Mouse (Mus musculus): ENCODE data around the gene Cwc27. TPM values are rescaled to one million over a fixed set of nuclear protein-coding genes. Genes with fewer than 3 reads are reported as not detected.

The Cwc27 gene
- polyA plus RNA-seq, 1 experiment from 2014 or later, result 24.1 TPM

DNA sequence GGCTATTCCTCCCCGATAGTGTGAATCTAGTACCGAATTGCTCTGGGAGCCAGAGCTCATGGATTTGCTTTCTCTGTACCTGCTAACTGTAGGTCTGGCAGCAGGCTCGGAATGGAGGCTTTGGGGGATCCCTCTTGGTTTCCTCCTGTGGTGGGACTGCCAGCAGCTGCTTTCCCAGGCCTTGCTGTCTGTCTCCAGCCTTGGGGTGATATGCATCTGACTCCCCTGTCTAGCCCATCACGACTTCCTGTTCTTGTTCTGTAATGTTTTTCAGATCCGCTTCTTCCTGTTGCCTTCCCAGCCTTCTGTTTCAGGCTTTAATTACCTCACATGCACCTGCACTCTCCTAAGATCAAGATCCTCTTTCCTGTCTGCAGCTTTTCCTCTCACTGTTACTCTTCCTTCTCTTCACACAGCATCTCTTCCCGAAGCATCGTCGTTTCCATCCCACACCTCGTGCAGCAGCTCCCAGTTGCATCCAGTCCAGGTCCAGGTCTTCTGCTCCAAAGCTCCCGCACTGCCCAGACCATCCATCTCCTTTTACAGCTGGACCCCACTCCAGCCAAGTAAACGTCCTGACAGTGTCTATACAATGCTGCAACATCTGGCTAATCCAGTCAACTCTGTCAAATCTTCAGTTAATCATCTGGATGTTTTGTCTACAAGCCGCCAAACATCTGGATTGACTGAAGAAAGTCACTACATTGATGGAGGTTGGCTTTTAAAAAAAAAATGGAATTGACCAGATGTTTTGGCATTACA is 193.6 kb downstream of the Cwc27 start:
- 77% methylated on average over 12 of the region's 12 CpGs for WGBS
- Histone ChIP-seq H3K27me3 (replicated peaks) (no peaks in the 10 kb centered on the region), H3K27ac (replicated peaks) (no peak overlapping the region), H3K36me3 (no peaks in the 10 kb centered on the region), H3K4me3 (replicated peaks) (no peak overlapping the region), H3K4me1 (0 out of 2 replicates have a peak, but pooled peaks cover 2% of the 10 kb centered on the region), H3K4me2 (no peak overlapping the region), H3K9me3 (replicated peaks) (no peaks in the 10 kb centered on the region), H3K9ac (replicated peaks) (no peak overlapping the region)
- no peak for ATAC-seq (ENCODE audit: low FRiP score)

DNA sequence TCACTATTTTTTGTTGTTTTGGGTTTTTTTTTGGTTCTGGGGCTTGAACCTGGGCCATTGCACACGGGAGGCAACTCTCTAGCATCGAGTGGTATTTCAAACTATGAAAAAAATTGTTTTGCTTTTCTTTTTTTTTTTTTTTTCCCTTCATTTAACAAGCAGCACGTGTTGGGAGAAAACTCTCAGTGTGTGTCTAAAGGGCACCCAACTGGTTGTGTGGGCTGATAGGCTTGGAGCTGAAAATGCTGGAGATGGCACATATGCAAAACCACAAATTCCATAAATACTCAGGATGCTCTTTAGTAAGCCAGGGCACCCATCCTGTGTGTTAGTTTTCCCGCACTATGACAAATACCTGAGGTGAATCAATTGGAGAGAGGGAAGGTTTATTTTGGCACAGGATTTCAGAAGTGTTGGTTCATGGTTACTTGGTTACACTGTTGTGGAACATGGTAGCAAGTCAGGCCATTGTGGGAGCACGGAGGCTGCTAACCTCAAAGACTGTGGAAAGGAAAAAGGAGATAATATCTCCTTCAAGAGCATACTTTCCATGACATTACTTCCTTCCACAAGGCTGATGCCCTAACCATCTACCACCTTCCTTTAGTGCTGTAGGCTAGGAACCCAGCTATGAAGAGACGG is 194.7 kb downstream of the Cwc27 start:
- Histone ChIP-seq H3K36me3 (no peaks in the 10 kb centered on the region), H3K9ac (replicated peaks) (no peak overlapping the region), H3K4me3 (replicated peaks) (no peak overlapping the region), H3K27ac (replicated peaks) (no peak overlapping the region), H3K9me3 (replicated peaks) (no peaks in the 10 kb centered on the region), H3K4me1 (no peaks in the 10 kb centered on the region), H3K27me3 (replicated peaks) (no peaks in the 10 kb centered on the region), H3K4me2 (no peak overlapping the region)
- ATAC-seq (ENCODE audit: low FRiP score), result no peak
- WGBS, result 91% methylated on average over 6 of the region's 6 CpGs

DNA sequence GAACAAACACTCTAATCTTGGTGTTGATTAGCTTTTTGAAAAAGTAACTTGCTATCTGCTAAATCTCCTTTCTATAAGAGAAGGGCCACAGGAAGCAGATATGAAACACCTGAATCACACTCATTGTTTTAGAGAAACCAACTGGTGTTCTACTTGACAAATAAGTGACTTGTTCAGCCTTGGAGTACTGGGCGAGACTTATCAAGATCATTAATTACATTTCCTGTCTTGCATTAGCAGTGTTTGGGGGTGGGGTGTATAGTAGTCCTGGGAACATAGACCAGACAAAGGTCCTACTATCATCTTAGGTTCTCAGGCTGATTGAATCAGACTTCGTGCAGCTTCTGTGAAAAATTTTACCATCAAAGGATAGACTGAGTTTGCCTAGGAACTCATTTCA is 196.5 kb downstream of the Cwc27 start:
- Histone ChIP-seq H3K4me3 (replicated peaks) (no peak overlapping the region), H3K9ac (replicated peaks) (no peak overlapping the region), H3K27ac (replicated peaks) (no peak overlapping the region), H3K9me3 (replicated peaks) (no peaks in the 10 kb centered on the region), H3K4me1 (no peaks in the 10 kb centered on the region), H3K4me2 (no peak overlapping the region), H3K36me3 (no peaks in the 10 kb centered on the region), H3K27me3 (replicated peaks) (no peaks in the 10 kb centered on the region)
- 81% methylated on average over 2 of the region's 2 CpGs for WGBS
- no peak for ATAC-seq (ENCODE audit: low FRiP score)

DNA sequence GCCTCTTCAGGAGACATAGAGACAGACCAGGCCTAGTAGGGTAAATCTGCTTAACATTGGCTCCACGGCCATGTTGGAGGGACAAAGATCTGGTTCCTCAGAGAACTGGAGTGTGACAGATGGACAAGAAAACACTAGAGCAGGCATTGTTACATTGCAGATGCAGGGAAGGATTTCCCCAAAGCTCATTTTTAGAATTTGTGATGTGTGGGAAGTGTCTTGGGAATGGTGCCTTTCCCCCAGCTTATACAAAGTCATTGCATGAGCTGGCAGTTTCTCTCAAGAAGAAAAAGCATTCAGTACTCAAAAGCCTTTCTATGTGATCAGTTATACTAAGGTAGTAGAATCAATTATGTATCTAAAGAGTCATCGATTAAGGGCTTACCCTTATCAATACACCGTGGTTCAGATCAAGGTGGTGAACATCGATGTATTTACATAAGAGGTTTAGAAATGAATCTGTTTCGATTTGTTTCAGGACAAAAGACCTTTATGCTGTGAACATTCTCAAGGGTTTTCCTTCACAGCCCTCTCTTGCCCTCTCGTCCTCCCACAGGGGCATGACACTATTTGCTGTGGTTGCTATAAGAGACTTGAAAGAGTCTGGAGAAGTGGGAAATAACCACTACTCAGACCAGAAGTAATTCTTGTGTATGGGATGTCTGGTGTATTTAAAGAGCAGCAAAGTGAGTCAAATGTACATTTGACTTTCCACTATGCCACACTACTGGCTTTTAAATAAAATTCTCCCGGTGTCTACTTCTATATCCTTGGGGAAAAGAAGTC is 197.2 kb downstream of the Cwc27 start:
- Histone ChIP-seq H3K4me2 (no peak overlapping the region), H3K9me3 (replicated peaks) (no peaks in the 10 kb centered on the region), H3K27ac (replicated peaks) (no peak overlapping the region), H3K36me3 (no peaks in the 10 kb centered on the region), H3K9ac (replicated peaks) (no peak overlapping the region), H3K27me3 (replicated peaks) (no peaks in the 10 kb centered on the region), H3K4me3 (replicated peaks) (no peak overlapping the region), H3K4me1 (no peaks in the 10 kb centered on the region)
- 92% methylated on average over 7 of the region's 7 CpGs for WGBS
- no peak for ATAC-seq (ENCODE audit: low FRiP score)

DNA sequence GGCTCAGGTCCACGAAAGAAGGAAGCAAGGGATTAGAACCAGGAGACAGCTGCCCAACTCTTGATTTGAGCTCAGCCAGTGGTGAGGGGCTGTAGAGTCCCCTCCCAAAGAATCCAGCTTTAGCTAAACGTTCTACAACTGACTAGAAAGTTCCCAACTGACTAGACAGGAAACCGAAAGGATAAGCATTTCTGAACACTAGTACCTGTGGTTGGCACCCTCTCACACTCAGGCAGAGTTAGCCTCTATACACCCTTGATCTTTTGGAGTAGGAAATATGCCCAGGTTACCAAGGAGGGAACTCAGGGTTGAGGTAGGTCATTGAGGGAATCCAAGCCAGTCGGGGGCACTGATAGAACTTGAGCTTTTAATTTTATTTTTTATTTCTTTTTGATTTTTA is 199.7 kb downstream of the Cwc27 start:
- no peak for ATAC-seq (ENCODE audit: low FRiP score)
- H3K4me2 ChIP-seq, result no peak overlapping the region
- no peaks in the 10 kb centered on the region for H3K4me1 ChIP-seq
- H3K36me3 ChIP-seq, result no peaks in the 10 kb centered on the region
- no peaks in the 10 kb centered on the region for H3K27me3 ChIP-seq (replicated peaks)
- no peak overlapping the region for H3K9ac ChIP-seq (replicated peaks)
- no peaks in the 10 kb centered on the region for H3K9me3 ChIP-seq (replicated peaks)
- WGBS, result 87% methylated on average over 4 of the region's 4 CpGs
- H3K27ac ChIP-seq (replicated peaks), result no peak overlapping the region
- no peak overlapping the region for H3K4me3 ChIP-seq (replicated peaks)

DNA sequence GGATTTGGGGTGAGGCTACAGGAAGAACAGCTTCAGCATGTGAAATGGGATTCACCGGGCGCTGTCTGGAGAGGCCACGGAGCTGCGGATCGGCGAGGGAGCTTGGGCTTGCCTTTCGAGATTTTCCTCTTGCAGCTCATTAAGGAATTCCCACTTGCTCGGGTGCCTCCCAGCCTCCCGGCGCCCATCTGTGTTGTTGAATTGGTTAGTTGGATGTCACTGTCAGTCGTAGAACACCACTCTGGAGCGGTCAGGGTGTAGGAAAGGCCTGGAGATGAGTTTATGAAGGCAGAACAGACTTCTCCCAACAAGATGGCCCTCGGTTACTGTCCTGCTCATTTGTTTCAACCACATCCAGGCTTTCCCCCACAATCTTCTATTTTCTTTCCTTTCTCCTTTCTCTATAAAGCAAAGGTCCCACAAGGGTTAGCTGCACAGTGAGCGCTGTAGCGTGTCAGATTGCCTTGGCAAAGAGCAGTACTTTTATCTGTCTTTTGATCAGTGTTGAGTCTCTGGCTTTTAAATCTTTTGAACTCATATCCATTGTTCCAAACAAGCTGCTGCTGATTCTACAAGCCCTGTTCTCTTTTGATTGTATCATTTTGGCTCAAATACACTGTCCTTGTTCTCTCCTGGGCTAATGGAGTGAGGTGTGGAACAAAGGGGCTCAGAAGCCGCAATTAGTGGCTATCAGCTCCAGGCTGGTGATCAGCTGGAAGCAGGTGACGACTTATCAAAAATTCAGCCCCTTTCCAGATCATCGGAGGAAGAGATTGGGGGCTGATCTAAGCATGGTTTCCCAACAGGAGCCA is 200.7 kb downstream of the Cwc27 start:
- H3K4me1 ChIP-seq, result no peaks in the 10 kb centered on the region
- no peaks in the 10 kb centered on the region for H3K27me3 ChIP-seq (replicated peaks)
- no peak overlapping the region for H3K4me3 ChIP-seq (replicated peaks)
- no peaks in the 10 kb centered on the region for H3K9me3 ChIP-seq (replicated peaks)
- no peak overlapping the region for H3K4me2 ChIP-seq
- WGBS, result 73% methylated on average over 18 of the region's 18 CpGs
- no peak overlapping the region for H3K9ac ChIP-seq (replicated peaks)
- H3K36me3 ChIP-seq, result no peaks in the 10 kb centered on the region
- ATAC-seq (ENCODE audit: low FRiP score), result 0 out of 2 replicates have a peak, but pooled peaks have one; percentile 38
- no peak overlapping the region for H3K27ac ChIP-seq (replicated peaks)

DNA sequence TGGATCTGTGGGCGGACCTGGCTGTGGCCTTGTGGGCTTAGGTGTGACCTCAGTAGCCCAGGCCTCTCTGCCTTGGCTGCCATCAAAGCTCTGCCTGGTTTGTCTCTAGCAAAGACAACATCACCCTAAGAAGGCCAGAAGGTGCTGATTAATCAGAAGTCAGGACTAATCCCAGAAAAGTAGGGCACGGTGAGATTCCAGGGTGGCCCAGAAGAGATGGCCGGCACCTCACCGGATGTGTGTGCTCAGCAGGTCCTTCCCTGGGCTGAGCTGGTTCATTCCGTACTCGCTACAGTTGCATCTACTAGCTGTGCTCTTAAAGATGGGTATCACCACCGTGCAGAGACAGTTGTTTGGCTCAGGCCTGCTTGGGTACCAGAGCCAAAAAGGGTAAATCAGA is 201.8 kb downstream of the Cwc27 start:
- Histone ChIP-seq H3K27me3 (replicated peaks) (no peaks in the 10 kb centered on the region), H3K4me2 (no peak overlapping the region), H3K9ac (replicated peaks) (no peak overlapping the region), H3K4me3 (replicated peaks) (no peak overlapping the region), H3K36me3 (no peaks in the 10 kb centered on the region), H3K4me1 (no peaks in the 10 kb centered on the region), H3K27ac (replicated peaks) (no peak overlapping the region), H3K9me3 (replicated peaks) (no peaks in the 10 kb centered on the region)
- no peak for ATAC-seq (ENCODE audit: low FRiP score)
- 93% methylated on average over 7 of the region's 7 CpGs for WGBS

DNA sequence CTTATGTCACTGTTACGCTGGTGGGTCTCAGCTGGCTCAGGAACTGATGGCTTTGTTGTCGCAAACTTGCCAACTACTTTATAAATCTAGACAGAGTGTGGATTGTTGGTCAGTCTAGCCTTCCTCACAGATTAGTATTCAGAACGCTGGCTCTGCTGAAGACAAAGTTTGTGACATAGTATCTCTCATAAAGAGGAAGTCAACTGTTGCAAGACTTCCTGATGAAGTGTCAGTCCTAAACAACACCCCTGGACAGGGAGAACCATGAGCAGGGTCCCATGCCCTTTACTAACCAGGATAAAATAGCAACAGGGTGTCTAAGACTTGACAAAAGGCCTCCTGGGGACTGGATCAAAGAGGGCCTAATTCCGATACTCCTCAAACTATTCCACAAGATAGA is 205.6 kb downstream of the Cwc27 start:
- no peak overlapping the region for H3K4me2 ChIP-seq
- no peak overlapping the region for H3K4me3 ChIP-seq (replicated peaks)
- H3K27me3 ChIP-seq (replicated peaks), result no peaks in the 10 kb centered on the region
- 96% methylated on average over 4 of the region's 4 CpGs for WGBS
- ATAC-seq (ENCODE audit: low FRiP score), result no peak
- H3K27ac ChIP-seq (replicated peaks), result no peak overlapping the region
- no peaks in the 10 kb centered on the region for H3K4me1 ChIP-seq
- H3K9me3 ChIP-seq (replicated peaks), result no peaks in the 10 kb centered on the region
- H3K36me3 ChIP-seq, result no peaks in the 10 kb centered on the region
- H3K9ac ChIP-seq (replicated peaks), result no peak overlapping the region

DNA sequence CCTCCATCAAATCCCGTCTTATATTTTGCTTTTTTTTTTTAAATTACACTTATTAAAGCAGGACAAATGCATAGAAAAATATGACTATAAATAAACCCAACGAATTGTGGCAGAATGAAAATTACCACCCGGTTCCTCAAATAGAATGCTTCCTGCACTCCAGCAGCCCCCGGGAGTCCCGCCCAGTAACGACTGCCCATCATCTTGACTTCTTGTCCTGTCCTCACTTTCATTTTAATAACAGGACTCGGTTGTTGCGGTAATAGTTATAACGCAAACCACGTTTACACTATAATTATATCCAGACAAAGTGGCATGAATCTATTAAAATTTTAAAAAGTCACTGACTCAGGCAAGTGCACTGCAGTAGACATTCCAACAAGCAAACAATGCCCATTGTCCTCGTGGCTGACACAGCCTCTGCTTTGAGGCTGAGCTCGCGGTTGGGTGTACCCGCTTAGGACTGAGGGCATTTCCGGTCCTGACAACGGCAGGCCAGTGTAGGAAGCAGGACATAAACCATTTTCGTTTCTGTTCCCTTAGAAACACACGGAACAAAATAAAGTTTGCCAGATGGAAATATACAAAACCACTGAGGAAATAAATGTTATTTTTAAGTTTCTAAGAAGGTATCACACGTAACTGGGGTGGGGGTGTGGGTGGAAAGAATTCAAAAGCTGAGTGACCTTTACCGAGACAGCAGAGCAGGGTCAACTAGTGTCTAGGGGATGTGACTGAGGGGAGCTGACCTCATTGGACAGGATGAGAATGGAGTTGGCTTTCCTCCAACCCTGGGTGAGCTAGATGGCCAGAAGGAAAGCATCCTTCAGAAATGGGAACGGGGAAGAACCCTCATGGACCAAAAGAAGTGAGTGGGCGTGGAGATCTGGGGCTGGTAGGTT is 206.5 kb downstream of the Cwc27 start:
- no peak overlapping the region for H3K4me2 ChIP-seq
- H3K27me3 ChIP-seq (replicated peaks), result no peaks in the 10 kb centered on the region
- no peak for ATAC-seq (ENCODE audit: low FRiP score)
- no peak overlapping the region for H3K9ac ChIP-seq (replicated peaks)
- no peak overlapping the region for H3K4me3 ChIP-seq (replicated peaks)
- no peaks in the 10 kb centered on the region for H3K4me1 ChIP-seq
- H3K27ac ChIP-seq (replicated peaks), result no peak overlapping the region
- 87% methylated on average over 22 of the region's 22 CpGs for WGBS
- H3K36me3 ChIP-seq, result no peaks in the 10 kb centered on the region
- no peaks in the 10 kb centered on the region for H3K9me3 ChIP-seq (replicated peaks)

DNA sequence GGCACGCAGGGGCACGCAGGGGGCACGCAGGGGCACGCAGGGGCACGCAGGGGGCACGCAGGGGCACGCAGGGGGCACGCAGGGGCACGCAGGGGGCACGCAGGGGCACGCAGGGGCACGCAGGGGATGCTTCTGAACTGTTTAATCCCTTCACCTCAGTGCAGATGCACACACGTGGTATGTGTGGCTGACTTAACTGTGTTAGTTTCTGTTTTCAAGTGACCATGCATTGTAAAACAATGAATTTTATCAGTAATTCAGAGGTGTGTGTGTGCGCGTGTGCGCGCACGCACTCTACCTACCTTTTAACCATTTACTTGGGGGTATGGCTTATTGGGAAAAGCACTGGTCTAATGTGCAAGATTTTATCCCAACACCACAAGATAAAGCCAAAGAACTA is 208.4 kb downstream of the Cwc27 start:
- no peak overlapping the region for H3K4me2 ChIP-seq
- ATAC-seq (ENCODE audit: low FRiP score), result no peak
- no peak overlapping the region for H3K27ac ChIP-seq (replicated peaks)
- H3K36me3 ChIP-seq, result no peaks in the 10 kb centered on the region
- H3K9ac ChIP-seq (replicated peaks), result no peak overlapping the region
- H3K4me3 ChIP-seq (replicated peaks), result no peak overlapping the region
- H3K27me3 ChIP-seq (replicated peaks), result no peaks in the 10 kb centered on the region
- WGBS, result 89% methylated on average over 18 of the region's 18 CpGs
- H3K9me3 ChIP-seq (replicated peaks), result no peaks in the 10 kb centered on the region
- H3K4me1 ChIP-seq, result no peaks in the 10 kb centered on the region
